Mouse (Mus musculus): ENCODE measurements around the gene Rexo2. TPM values are rescaled to one million over a fixed set of nuclear protein-coding genes. Genes with fewer than 3 reads are reported as not detected.
A peak's percentile ranks its signal among the peaks of the same experiment; 100 is the strongest.
"Not testable (repeated sequence)": the region's sequence is repeated elsewhere in the genome, so short reads cannot be mapped to it uniquely, and the experiment has no call there.

Rexo2 gene
- polyA plus RNA-seq, 1 experiment from 2014 or later, result 87.6 TPM

DNA sequence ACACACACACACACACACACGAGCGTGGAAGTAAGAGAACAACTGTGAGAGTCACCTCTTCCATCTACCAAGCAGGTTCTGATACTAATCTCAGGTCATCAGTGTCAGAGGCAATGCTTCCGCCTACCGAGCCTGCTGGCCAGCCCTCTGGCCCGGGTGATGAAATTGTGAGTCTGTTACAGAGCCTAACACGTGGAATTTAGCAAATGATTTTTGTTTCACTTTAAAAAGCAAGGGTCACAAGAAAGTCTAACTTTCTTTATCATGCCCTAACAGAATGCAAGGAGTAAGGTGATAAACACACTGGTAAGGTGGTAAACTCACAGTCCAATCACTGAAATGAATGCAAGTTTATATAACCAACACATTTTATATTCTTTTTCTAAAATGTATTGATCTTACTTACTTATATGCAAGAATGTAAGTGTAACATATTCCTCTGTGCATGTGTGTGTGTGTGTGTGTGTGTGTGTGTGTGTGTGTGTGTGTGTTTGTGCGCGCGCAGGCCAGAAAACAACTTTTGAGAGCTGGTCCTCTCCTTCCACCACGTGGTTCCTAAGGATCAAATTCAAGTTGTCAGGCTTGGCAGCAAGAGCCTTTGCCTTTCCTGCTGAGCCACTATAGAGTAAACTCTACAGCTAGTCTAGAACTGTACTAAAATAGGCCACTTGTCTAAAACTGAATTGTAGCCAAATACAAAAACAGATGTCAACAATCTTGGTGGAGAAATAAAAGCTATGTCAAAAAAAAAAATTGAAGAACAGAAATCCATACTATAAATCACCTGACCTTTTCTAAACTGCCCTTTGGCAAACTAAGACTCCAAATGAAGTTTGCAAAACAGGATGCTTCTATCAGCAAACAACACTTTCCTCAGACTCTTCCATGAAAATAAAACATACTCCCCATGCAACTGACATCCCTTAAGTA, 3.9 kb downstream of the Rexo2 start:
- H3K27ac ChIP-seq (ENCODE audit: low read depth, low read length), result no peak overlapping the region
- DNase-seq (ENCODE audit: low spot score) (no peak), ATAC-seq (no peak)
- peaks cover 3% of the 10 kb centered on the region; the same call in 1 of the 2 replicates for H3K4me1 ChIP-seq (ENCODE audit: control insufficient read depth, insufficient read depth, low read length)
- no peak overlapping the region for H3K9ac ChIP-seq (ENCODE audit: low read length)
- no peak overlapping the region for H3K4me2 ChIP-seq (ENCODE audit: low read length)
- 93% methylated on average over 10 of the region's 10 CpGs for WGBS
- H3K27me3 ChIP-seq (replicated peaks; ENCODE audit: control insufficient read depth, insufficient read depth, low read length), result no peaks in the 10 kb centered on the region
- H3K36me3 ChIP-seq (ENCODE audit: control insufficient read depth, insufficient read depth, low read length), result peaks cover 7% of the 10 kb centered on the region; the same call in 1 of the 2 replicates
- H3K4me3 ChIP-seq (ENCODE audit: low read depth, low read length), result no peak overlapping the region
- no peaks in the 10 kb centered on the region for H3K9me3 ChIP-seq (replicated peaks; ENCODE audit: control insufficient read depth, low read length)

DNA sequence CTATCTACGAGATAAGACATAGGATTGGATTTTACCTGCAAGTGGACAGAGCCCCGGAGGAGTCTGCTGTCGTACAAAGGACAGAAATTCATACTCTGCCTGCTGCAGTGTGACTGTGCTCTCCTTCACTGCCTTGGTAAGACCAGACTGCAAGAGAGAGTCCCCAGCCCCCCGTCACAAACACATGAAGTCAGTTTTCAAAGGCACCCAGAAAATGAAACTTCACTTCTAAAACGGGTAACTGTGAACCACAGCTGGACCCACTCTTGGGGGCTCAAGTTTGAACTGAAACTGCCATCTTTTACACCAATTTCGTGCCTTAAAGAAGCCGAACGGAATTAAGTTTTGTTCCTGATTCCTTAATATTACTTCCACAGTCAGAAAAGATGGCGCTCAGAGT, 6.1 kb downstream of the Rexo2 start:
- H3K9me3 ChIP-seq (replicated peaks; ENCODE audit: control insufficient read depth, low read length), result no peaks in the 10 kb centered on the region
- no peak overlapping the region for H3K4me3 ChIP-seq (ENCODE audit: low read depth, low read length)
- no peak overlapping the region for H3K4me2 ChIP-seq (ENCODE audit: low read length)
- peaks cover 7% of the 10 kb centered on the region; the same call in 1 of the 2 replicates for H3K36me3 ChIP-seq (ENCODE audit: control insufficient read depth, insufficient read depth, low read length)
- no peaks in the 10 kb centered on the region for H3K27me3 ChIP-seq (replicated peaks; ENCODE audit: control insufficient read depth, insufficient read depth, low read length)
- H3K9ac ChIP-seq (ENCODE audit: low read length), result no peak overlapping the region
- no peaks in the 10 kb centered on the region for H3K4me1 ChIP-seq (ENCODE audit: control insufficient read depth, insufficient read depth, low read length)
- no peak for ATAC-seq
- no peak overlapping the region for H3K27ac ChIP-seq (ENCODE audit: low read depth, low read length)
- no peak for DNase-seq (ENCODE audit: low spot score)
- 94% methylated on average over 9 of the region's 9 CpGs for WGBS

DNA sequence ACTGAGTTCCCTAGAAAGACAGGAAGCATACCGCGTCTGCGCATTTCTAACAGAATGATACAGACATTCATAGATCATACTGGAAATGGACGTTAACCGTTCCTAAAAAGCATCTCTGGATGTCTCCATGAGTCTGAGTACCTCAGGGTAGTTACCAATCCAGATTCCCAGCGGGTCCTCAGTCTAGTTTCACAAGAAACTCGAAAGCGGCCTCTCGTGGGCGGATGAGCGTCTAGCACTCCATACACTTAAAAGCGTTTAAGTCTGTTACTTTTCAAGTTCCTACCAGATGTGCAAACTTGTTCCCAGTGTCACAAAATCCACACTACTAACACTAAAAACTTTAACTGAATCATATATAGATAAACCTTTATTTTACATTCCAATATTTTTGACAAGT, 7.3 kb downstream of the Rexo2 start:
- H3K9ac ChIP-seq (ENCODE audit: low read length), result no peak overlapping the region
- ATAC-seq (no peak), DNase-seq (ENCODE audit: low spot score) (no peak)
- WGBS, result 96% methylated on average over 12 of the region's 12 CpGs
- H3K9me3 ChIP-seq (replicated peaks; ENCODE audit: control insufficient read depth, low read length), result no peaks in the 10 kb centered on the region
- no peak overlapping the region for H3K4me2 ChIP-seq (ENCODE audit: low read length)
- no peaks in the 10 kb centered on the region for H3K4me1 ChIP-seq (ENCODE audit: control insufficient read depth, insufficient read depth, low read length)
- H3K4me3 ChIP-seq (ENCODE audit: low read depth, low read length), result no peak overlapping the region
- H3K27ac ChIP-seq (ENCODE audit: low read depth, low read length), result no peak overlapping the region
- H3K36me3 ChIP-seq (ENCODE audit: control insufficient read depth, insufficient read depth, low read length), result peaks cover 7% of the 10 kb centered on the region; the same call in 1 of the 2 replicates
- H3K27me3 ChIP-seq (replicated peaks; ENCODE audit: control insufficient read depth, insufficient read depth, low read length), result no peaks in the 10 kb centered on the region

DNA sequence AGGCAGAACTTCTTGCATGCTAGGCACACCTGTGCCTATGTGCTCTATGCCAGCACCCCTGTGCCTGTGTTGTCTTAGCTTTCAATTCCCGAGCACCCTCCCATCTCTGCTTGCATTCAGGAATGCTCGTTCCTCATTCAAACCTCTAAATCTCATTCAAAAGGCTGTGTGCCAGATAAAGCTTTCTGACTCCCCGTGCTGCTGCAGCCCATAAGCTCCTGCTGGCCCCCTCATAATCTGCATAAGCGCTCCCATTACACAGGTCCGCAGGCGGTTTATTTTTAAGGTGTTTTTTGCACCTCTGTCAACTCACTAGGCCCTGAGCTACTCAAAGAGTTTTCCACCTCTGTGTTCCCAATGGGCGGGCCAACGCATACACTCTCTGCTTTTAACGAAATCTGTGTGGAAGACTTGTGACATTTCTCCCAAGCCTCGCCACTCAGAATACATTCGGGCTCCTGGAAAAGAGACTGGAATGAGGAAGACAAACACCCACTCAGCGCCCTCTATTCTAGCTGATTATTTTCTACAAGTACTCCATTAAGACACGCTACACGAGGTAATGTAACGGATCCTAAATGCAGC, 7.9 kb downstream of the Rexo2 start:
- Histone ChIP-seq H3K27me3 (replicated peaks; ENCODE audit: control insufficient read depth, insufficient read depth, low read length) (no peaks in the 10 kb centered on the region), H3K27ac (ENCODE audit: low read depth, low read length) (no peak overlapping the region), H3K4me2 (ENCODE audit: low read length) (no peak overlapping the region), H3K36me3 (ENCODE audit: control insufficient read depth, insufficient read depth, low read length) (peaks cover 7% of the 10 kb centered on the region; the same call in 1 of the 2 replicates), H3K4me1 (ENCODE audit: control insufficient read depth, insufficient read depth, low read length) (no peaks in the 10 kb centered on the region), H3K9me3 (replicated peaks; ENCODE audit: control insufficient read depth, low read length) (no peaks in the 10 kb centered on the region), H3K9ac (ENCODE audit: low read length) (no peak overlapping the region), H3K4me3 (ENCODE audit: low read depth, low read length) (no peak overlapping the region)
- DNase-seq (ENCODE audit: low spot score) (no peak), ATAC-seq (no peak)
- WGBS, result 68% methylated on average over 15 of the region's 15 CpGs

DNA sequence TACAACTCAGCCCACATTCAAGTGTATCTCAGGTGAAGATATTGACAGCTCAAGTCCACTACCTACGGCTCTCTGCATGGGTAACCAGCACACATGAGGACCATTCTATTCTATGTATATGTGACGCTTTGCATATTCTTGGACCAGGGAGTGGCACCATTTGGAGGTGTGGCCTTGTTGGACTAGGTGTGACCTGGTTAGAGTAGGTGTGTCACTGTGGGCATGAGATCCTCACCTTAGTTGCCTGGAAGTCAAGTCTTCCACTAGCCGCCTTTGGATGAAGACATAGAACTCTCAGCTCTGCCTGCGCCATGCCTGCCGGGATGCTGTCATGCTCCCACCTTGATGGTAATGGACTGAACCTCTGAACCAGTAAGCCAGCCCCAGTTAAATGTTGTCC, 13.0 kb downstream of the Rexo2 start:
- not testable (repeated sequence) for DNase-seq (ENCODE audit: low spot score); H3K9me3 ChIP-seq (replicated peaks; ENCODE audit: control insufficient read depth, low read length); H3K36me3 ChIP-seq (ENCODE audit: control insufficient read depth, insufficient read depth, low read length); H3K4me3 ChIP-seq (ENCODE audit: low read depth, low read length); ATAC-seq; H3K4me1 ChIP-seq (ENCODE audit: control insufficient read depth, insufficient read depth, low read length); H3K4me2 ChIP-seq (ENCODE audit: low read length); H3K27me3 ChIP-seq (replicated peaks; ENCODE audit: control insufficient read depth, insufficient read depth, low read length); H3K27ac ChIP-seq (ENCODE audit: low read depth, low read length); H3K9ac ChIP-seq (ENCODE audit: low read length)
- WGBS, result 96% methylated on average over 5 of the region's 5 CpGs

DNA sequence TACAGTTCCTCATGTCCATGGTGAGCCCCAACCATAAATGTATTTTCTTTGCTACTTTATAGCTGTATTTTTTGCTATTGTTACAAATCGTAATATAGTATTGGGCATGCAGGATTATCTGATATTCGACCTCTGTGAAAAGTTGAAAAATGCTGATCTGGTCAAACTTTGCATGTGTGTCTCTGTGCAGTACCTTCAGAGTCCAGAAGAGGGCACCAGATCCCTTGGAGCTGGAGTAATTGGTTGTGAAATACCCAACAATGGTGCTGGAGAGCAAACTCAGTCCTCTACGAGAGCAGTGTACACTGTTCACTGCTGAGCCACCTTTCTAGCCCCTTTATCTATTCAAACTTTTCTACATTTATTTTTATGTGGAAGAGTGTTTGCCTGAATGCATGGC, 13.6 kb downstream of the Rexo2 start:
- H3K4me1 ChIP-seq (ENCODE audit: control insufficient read depth, insufficient read depth, low read length), result no peaks in the 10 kb centered on the region
- no peak for ATAC-seq
- WGBS, result 60% methylated on average over 3 of the region's 3 CpGs
- H3K27ac ChIP-seq (ENCODE audit: low read depth, low read length), result no peak overlapping the region
- H3K9me3 ChIP-seq (replicated peaks; ENCODE audit: control insufficient read depth, low read length), result no peaks in the 10 kb centered on the region
- H3K4me3 ChIP-seq (ENCODE audit: low read depth, low read length), result no peak overlapping the region
- H3K4me2 ChIP-seq (ENCODE audit: low read length), result no peak overlapping the region
- H3K27me3 ChIP-seq (replicated peaks; ENCODE audit: control insufficient read depth, insufficient read depth, low read length), result no peaks in the 10 kb centered on the region
- no peak overlapping the region for H3K9ac ChIP-seq (ENCODE audit: low read length)
- peak; percentile 46 for DNase-seq (ENCODE audit: low spot score)
- H3K36me3 ChIP-seq (ENCODE audit: control insufficient read depth, insufficient read depth, low read length), result peaks cover 2% of the 10 kb centered on the region; the same call in 1 of the 2 replicates

DNA sequence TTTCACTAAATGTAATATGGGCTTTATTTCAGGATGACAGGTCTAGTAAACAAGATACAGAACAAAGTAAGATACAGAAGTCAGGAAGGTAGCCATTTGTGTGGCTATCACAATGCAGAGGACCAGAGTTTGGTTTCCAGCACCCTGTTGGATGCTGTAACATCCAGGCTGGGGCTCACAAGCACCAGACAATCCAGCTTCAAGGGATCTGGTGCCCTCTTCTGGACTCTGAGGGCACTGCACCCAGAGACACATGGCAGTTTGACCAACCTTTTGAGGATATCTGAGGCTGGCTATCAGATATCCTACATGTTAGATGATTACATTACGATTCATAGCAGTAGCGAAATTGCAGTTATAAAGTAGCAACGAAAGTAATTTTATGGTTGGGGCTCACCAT, 14.8 kb downstream of the Rexo2 start:
- H3K4me3 ChIP-seq (ENCODE audit: low read depth, low read length), result no peak overlapping the region
- 93% methylated on average over 3 of the region's 3 CpGs for WGBS
- ATAC-seq, result no peak

DNA sequence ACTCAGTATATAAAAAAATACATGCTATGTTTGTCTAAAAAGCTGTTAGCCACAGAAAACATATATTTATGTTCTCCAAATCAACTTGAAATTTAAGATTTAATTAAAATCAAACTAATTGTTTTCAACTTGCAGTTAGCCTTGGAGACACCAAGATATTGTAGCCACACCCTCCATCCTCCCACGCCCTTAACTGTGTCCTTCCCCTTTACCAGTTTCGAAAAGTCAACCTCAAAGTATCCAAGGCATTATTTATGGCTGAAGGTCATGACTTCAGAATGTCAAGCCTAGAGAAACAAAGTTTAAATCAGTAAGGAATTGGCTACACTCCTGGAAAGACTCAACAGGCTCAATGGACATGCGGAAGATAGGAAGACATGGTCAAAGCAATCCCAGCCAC, 18.9 kb downstream of the Rexo2 start:
- Histone ChIP-seq H3K36me3 (ENCODE audit: control insufficient read depth, insufficient read depth, low read length) (no peaks in the 10 kb centered on the region), H3K4me2 (ENCODE audit: low read length) (no peak overlapping the region), H3K27ac (ENCODE audit: low read depth, low read length) (no peak overlapping the region), H3K9me3 (replicated peaks; ENCODE audit: control insufficient read depth, low read length) (no peaks in the 10 kb centered on the region), H3K4me1 (ENCODE audit: control insufficient read depth, insufficient read depth, low read length) (no peaks in the 10 kb centered on the region), H3K27me3 (replicated peaks; ENCODE audit: control insufficient read depth, insufficient read depth, low read length) (no peaks in the 10 kb centered on the region), H3K9ac (ENCODE audit: low read length) (no peak overlapping the region), H3K4me3 (ENCODE audit: low read depth, low read length) (no peak overlapping the region)
- 95% methylated on average over 3 of the region's 3 CpGs for WGBS
- DNase-seq (ENCODE audit: low spot score) (no peak), ATAC-seq (no peak)

More for the DNA sequence above, 14.8 kb downstream of the Rexo2 start:
- no peak overlapping the region for H3K9ac ChIP-seq (ENCODE audit: low read length)
- H3K27ac ChIP-seq (ENCODE audit: low read depth, low read length), result no peak overlapping the region
- DNase-seq (ENCODE audit: low spot score), result no peak
- no peak overlapping the region for H3K4me2 ChIP-seq (ENCODE audit: low read length)
- H3K27me3 ChIP-seq (replicated peaks; ENCODE audit: control insufficient read depth, insufficient read depth, low read length), result no peaks in the 10 kb centered on the region
- H3K9me3 ChIP-seq (replicated peaks; ENCODE audit: control insufficient read depth, low read length), result no peaks in the 10 kb centered on the region
- H3K36me3 ChIP-seq (ENCODE audit: control insufficient read depth, insufficient read depth, low read length), result peaks cover 2% of the 10 kb centered on the region; the same call in 1 of the 2 replicates
- H3K4me1 ChIP-seq (ENCODE audit: control insufficient read depth, insufficient read depth, low read length), result no peaks in the 10 kb centered on the region

DNA sequence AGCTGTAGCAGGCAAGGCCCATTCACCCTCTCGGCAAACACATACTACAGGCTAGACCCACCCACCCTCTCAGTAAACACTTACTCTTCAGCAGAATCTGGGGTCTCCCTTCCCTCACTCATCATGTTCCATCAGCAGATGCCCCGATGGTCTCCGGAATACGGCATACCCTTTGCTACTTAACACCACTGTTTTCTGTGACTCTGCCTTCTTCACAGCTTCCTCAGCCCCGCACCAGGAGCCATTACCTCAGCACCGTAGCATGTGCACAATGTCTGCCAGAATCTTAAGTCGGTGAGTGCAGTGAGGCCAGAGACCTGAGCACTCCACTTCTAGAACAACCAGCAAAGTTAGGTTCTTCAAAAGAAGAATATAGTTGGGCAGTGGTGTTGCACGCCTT, 19.7 kb downstream of the Rexo2 start:
- DNase-seq (ENCODE audit: low spot score) (no peak), ATAC-seq (no peak)
- Histone ChIP-seq H3K9me3 (replicated peaks; ENCODE audit: control insufficient read depth, low read length) (no peaks in the 10 kb centered on the region), H3K27ac (ENCODE audit: low read depth, low read length) (no peak overlapping the region), H3K36me3 (ENCODE audit: control insufficient read depth, insufficient read depth, low read length) (no peaks in the 10 kb centered on the region), H3K4me2 (ENCODE audit: low read length) (no peak overlapping the region), H3K4me1 (ENCODE audit: control insufficient read depth, insufficient read depth, low read length) (no peaks in the 10 kb centered on the region), H3K9ac (ENCODE audit: low read length) (no peak overlapping the region), H3K4me3 (ENCODE audit: low read depth, low read length) (no peak overlapping the region), H3K27me3 (replicated peaks; ENCODE audit: control insufficient read depth, insufficient read depth, low read length) (no peaks in the 10 kb centered on the region)
- WGBS, result 96% methylated on average over 8 of the region's 8 CpGs

Measured in forebrain, embryonic 14.5 days (tissue).